Mouse (Mus musculus): Measurements from ENCODE around the gene Gm28043. TPM values are rescaled to one million over a fixed set of nuclear protein-coding genes. Genes with fewer than 3 reads are reported as not detected.

The Gm28043 gene
- 3.7 and 4.1 TPM in 2 replicates for polyA plus RNA-seq (2016; fragmentation: Nextera tagmentation; extraction: Ambion mirVana)

GRCm38 (mm10) chr17:29614115-29615023 lies at the start of gene Gm28043, which contains the start of gene Rnf8:
Gm28043 (plus strand) TSS chr17:29614876.
Rnf8 (plus strand) TSS chr17:29614790.
- peak within 1 kb of the TSS; percentile 98 for H3K4me3 ChIP-seq
- ATAC-seq (ENCODE audit: low FRiP score), result peak; percentile 88
- H3K9me3 ChIP-seq (replicated peaks), result no peaks in the 10 kb centered on the region
- peak within 1 kb of the TSS; percentile 68 for H3K4me2 ChIP-seq (replicated peaks)
- H3K27me3 ChIP-seq, result 0 out of 2 replicates have a peak, but pooled peaks cover 3% of the 10 kb centered on the region
- 2% methylated on average over 52 of the region's 52 CpGs for WGBS
- peaks cover 10% of the 10 kb centered on the region for H3K36me3 ChIP-seq
- peak within 1 kb of the TSS; percentile 96 for H3K27ac ChIP-seq
- H3K4me1 ChIP-seq, result peaks cover 32% of the 10 kb centered on the region
- peak within 1 kb of the TSS; percentile 99 for H3K9ac ChIP-seq

- Histone ChIP-seq H3K36me3 (peaks cover 29% of the 10 kb centered on the region), H3K4me2 (replicated peaks) (no peak overlapping the region), H3K4me1 (no peaks in the 10 kb centered on the region), H3K27me3 (no peaks in the 10 kb centered on the region), H3K9ac (no peak overlapping the region), H3K4me3 (no peak overlapping the region), H3K9me3 (replicated peaks) (no peaks in the 10 kb centered on the region), H3K27ac (no peak overlapping the region)
- 97% methylated on average over 5 of the region's 5 CpGs for WGBS
- no peak for ATAC-seq (ENCODE audit: low FRiP score)
Observed at GRCm38 (mm10) chr17:29565521-29565920, 49.2 kb upstream of the Gm28043 start.

GRCm38 (mm10) chr17:29568435-29568834 lies 46.2 kb upstream of the Gm28043 start:
- 87% methylated on average over 15 of the region's 15 CpGs for WGBS
- Histone ChIP-seq H3K4me1 (no peaks in the 10 kb centered on the region), H3K36me3 (peaks cover 56% of the 10 kb centered on the region)

GRCm38 (mm10) chr17:29569831-29570230 lies 44.8 kb upstream of the Gm28043 start:
- Histone ChIP-seq H3K27ac (no peak overlapping the region), H3K4me1 (no peaks in the 10 kb centered on the region), H3K36me3 (peaks cover 64% of the 10 kb centered on the region), H3K9me3 (replicated peaks) (no peaks in the 10 kb centered on the region), H3K4me2 (replicated peaks) (no peak overlapping the region), H3K9ac (no peak overlapping the region), H3K4me3 (no peak overlapping the region), H3K27me3 (no peaks in the 10 kb centered on the region)
- 80% methylated on average over 6 of the region's 6 CpGs for WGBS
- no peak for ATAC-seq (ENCODE audit: low FRiP score)

More at GRCm38 (mm10) chr17:29568435-29568834, 46.2 kb upstream of the Gm28043 start:
- ATAC-seq (ENCODE audit: low FRiP score), result no peak
- no peak overlapping the region for H3K9ac ChIP-seq
- H3K9me3 ChIP-seq (replicated peaks), result no peaks in the 10 kb centered on the region
- no peak overlapping the region for H3K4me3 ChIP-seq
- H3K27me3 ChIP-seq, result no peaks in the 10 kb centered on the region
- H3K27ac ChIP-seq, result no peak overlapping the region
- H3K4me2 ChIP-seq (replicated peaks), result no peak overlapping the region

GRCm38 (mm10) chr17:29579579-29580126 lies 35.0 kb upstream of the Gm28043 start:
- no peak for ATAC-seq (ENCODE audit: low FRiP score)
- Histone ChIP-seq H3K27me3 (no peaks in the 10 kb centered on the region), H3K9me3 (replicated peaks) (no peaks in the 10 kb centered on the region), H3K36me3 (peaks cover 83% of the 10 kb centered on the region), H3K9ac (no peak overlapping the region), H3K4me3 (no peak overlapping the region), H3K4me2 (replicated peaks) (no peak overlapping the region), H3K27ac (no peak overlapping the region), H3K4me1 (no peaks in the 10 kb centered on the region; the same call in 1 of the 2 replicates)
- WGBS, result 92% methylated on average over 4 of the region's 4 CpGs

- Histone ChIP-seq H3K4me3 (no peak overlapping the region), H3K4me1 (no peaks in the 10 kb centered on the region; the same call in 1 of the 2 replicates), H3K4me2 (replicated peaks) (no peak overlapping the region), H3K27me3 (no peaks in the 10 kb centered on the region), H3K9me3 (replicated peaks) (no peaks in the 10 kb centered on the region), H3K36me3 (peaks cover 59% of the 10 kb centered on the region), H3K9ac (no peak overlapping the region), H3K27ac (no peak overlapping the region)
- 91% methylated on average over 5 of the region's 5 CpGs for WGBS
- ATAC-seq (ENCODE audit: low FRiP score), result no peak
Observed at GRCm38 (mm10) chr17:29583569-29583968, 31.1 kb upstream of the Gm28043 start.

GRCm38 (mm10) chr17:29584306-29584705 lies 30.4 kb upstream of the Gm28043 start:
- no peak overlapping the region for H3K4me2 ChIP-seq (replicated peaks)
- H3K4me3 ChIP-seq, result no peak overlapping the region
- no peak overlapping the region for H3K9ac ChIP-seq
- no peaks in the 10 kb centered on the region for H3K27me3 ChIP-seq
- H3K27ac ChIP-seq, result no peak overlapping the region
- peaks cover 53% of the 10 kb centered on the region for H3K36me3 ChIP-seq
- 78% methylated on average over 5 of the region's 5 CpGs for WGBS
- peaks cover 7% of the 10 kb centered on the region for H3K4me1 ChIP-seq
- no peak for ATAC-seq (ENCODE audit: low FRiP score)
- no peaks in the 10 kb centered on the region for H3K9me3 ChIP-seq (replicated peaks)

- H3K9ac ChIP-seq, result no peak overlapping the region
- ATAC-seq (ENCODE audit: low FRiP score), result no peak
- no peak overlapping the region for H3K4me3 ChIP-seq
- peaks cover 48% of the 10 kb centered on the region for H3K36me3 ChIP-seq
- no peak overlapping the region for H3K27ac ChIP-seq
- peaks cover 12% of the 10 kb centered on the region for H3K4me1 ChIP-seq
- 75% methylated on average over 3 of the region's 3 CpGs for WGBS
- H3K9me3 ChIP-seq (replicated peaks), result no peaks in the 10 kb centered on the region
- no peak overlapping the region for H3K4me2 ChIP-seq (replicated peaks)
- H3K27me3 ChIP-seq, result no peaks in the 10 kb centered on the region
Observed at GRCm38 (mm10) chr17:29584737-29585136, 29.9 kb upstream of the Gm28043 start.

GRCm38 (mm10) chr17:29585446-29585845 lies 29.2 kb upstream of the Gm28043 start:
- H3K9ac ChIP-seq, result no peak overlapping the region
- H3K4me3 ChIP-seq, result no peak overlapping the region
- no peak for ATAC-seq (ENCODE audit: low FRiP score)
- peaks cover 13% of the 10 kb centered on the region for H3K4me1 ChIP-seq
- H3K36me3 ChIP-seq, result peaks cover 41% of the 10 kb centered on the region
- H3K27ac ChIP-seq, result no peak overlapping the region
- H3K9me3 ChIP-seq (replicated peaks), result no peaks in the 10 kb centered on the region
- H3K4me2 ChIP-seq (replicated peaks), result no peak overlapping the region
- WGBS, result 85% methylated on average over 6 of the region's 6 CpGs
- no peaks in the 10 kb centered on the region for H3K27me3 ChIP-seq

GRCm38 (mm10) chr17:29586921-29587320 lies 27.8 kb upstream of the Gm28043 start:
- WGBS, result 88% methylated on average over 9 of the region's 9 CpGs
- H3K27ac ChIP-seq, result no peak overlapping the region
- H3K4me1 ChIP-seq, result peaks cover 13% of the 10 kb centered on the region
- H3K9ac ChIP-seq, result no peak overlapping the region
- peaks cover 31% of the 10 kb centered on the region for H3K36me3 ChIP-seq
- no peaks in the 10 kb centered on the region for H3K27me3 ChIP-seq
- H3K4me3 ChIP-seq, result no peak overlapping the region
- no peak overlapping the region for H3K4me2 ChIP-seq (replicated peaks)
- ATAC-seq (ENCODE audit: low FRiP score), result no peak
- H3K9me3 ChIP-seq (replicated peaks), result no peaks in the 10 kb centered on the region

- Histone ChIP-seq H3K9me3 (replicated peaks) (no peaks in the 10 kb centered on the region), H3K4me1 (peaks cover 13% of the 10 kb centered on the region), H3K4me3 (no peak overlapping the region), H3K4me2 (replicated peaks) (no peak overlapping the region), H3K9ac (0 out of 2 replicates have a peak overlapping the region, but pooled peaks have one; percentile 25), H3K27me3 (no peaks in the 10 kb centered on the region), H3K36me3 (peaks cover 20% of the 10 kb centered on the region), H3K27ac (peak overlapping the region; percentile 66)
- ATAC-seq (ENCODE audit: low FRiP score), result peak; percentile 61; the same call in 1 of the 2 replicates
- 30% methylated on average over 10 of the region's 11 CpGs for WGBS
Observed at GRCm38 (mm10) chr17:29589221-29589898, 25.3 kb upstream of the Gm28043 start.

Data from hindbrain, embryonic 12.5 days (tissue).